Mouse (Mus musculus): Measurements from ENCODE around the gene Olfr767. TPM values are rescaled to one million over a fixed set of nuclear protein-coding genes. Genes with fewer than 3 reads are reported as not detected.

The Olfr767 gene
- total and polyA plus RNA-seq, 3 experiments, result not detected

DNA sequence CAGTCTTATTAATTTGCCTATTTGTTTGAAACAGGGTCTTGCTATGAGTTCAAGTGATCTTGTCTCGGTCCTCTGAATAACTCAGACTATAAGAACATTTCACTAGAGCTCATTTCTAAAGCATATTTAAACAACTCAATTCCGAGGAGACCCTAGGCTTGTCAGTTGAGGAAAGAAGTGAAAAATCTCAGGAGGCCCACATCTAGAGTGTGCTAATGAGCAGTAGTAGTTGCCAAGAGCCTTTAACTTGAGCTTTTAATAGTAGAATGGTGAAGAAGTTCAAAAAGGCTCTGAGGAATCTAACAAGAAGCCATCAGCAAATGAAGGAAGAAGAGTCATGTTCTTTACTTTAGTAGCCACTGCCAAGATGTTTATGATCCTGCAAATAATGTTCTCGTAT is 42.9 kb downstream of the Olfr767 start, which contains the start of gene Olfr764-ps1:
Gene Olfr764-ps1, minus strand, starts transcription at position 101 of the 400 bp plus-strand sequence.
- Histone ChIP-seq H3K27me3 (ENCODE audit: control insufficient read depth in 1 of 2, insufficient read depth in 2 of 2, low read length in 2 of 2) (no peaks in the 10 kb centered on the region), H3K9me3 (replicated peaks; ENCODE audit: insufficient read depth, low read length) (no peaks in the 10 kb centered on the region), H3K4me1 (ENCODE audit: control insufficient read depth in 1 of 2, insufficient read depth in 2 of 2, low read length in 2 of 2) (no peaks in the 10 kb centered on the region)

DNA sequence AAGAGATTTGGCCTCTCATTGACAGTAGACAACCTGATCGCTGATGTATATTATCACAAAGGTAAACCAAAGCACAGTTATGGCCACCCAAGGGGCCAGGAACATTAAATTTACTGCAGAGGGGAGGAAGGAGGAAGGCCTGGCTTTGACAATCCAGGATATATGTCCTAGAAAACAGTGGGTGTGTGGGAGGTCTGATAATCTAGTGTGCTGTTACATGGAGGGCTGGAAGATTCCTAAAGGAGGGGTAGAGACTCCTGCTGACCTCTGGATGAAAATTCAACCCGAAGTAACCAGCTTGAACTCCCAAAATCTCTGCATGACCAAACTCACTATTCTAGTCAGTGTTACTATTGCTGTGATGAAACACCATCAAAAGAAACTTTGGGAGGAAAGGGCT is 54.4 kb downstream of the Olfr767 start:
- Histone ChIP-seq H3K4me1 (ENCODE audit: control insufficient read depth in 1 of 2, insufficient read depth in 2 of 2, low read length in 2 of 2) (no peaks in the 10 kb centered on the region), H3K4me3 (ENCODE audit: control insufficient read depth in 1 of 2, insufficient read depth in 1 of 2, low read depth in 2 of 2, low read length in 2 of 2) (no peak overlapping the region), H3K79me2 (ENCODE audit: control insufficient read depth, insufficient read depth, low read length, poor library complexity) (no peaks in the 10 kb centered on the region), H3K9me3 (replicated peaks; ENCODE audit: insufficient read depth, low read length) (no peaks in the 10 kb centered on the region), H3K27me3 (ENCODE audit: control insufficient read depth in 1 of 2, insufficient read depth in 2 of 2, low read length in 2 of 2) (no peaks in the 10 kb centered on the region), H3K27ac (ENCODE audit: control insufficient read depth, low read depth, low read length) (no peak overlapping the region), H3K9ac (ENCODE audit: control insufficient read depth, low read depth, low read length, poor library complexity, severe bottlenecking) (no peak overlapping the region), H3K36me3 (ENCODE audit: control insufficient read depth in 1 of 2, insufficient read depth in 2 of 2, low read length in 2 of 2) (no peaks in the 10 kb centered on the region)
- TF ChIP-seq ZC3H11A (IDR thresholded peaks at IDR 0.05; ENCODE audit: low read depth, low read length) (no peak), CTCF (IDR thresholded peaks at IDR 0.05 in 2 of 3, conservative IDR thresholded peaks at IDR 0.05 in 1 of 3; ENCODE audit: control insufficient read depth in 1 of 3, insufficient read depth in 1 of 3, low read depth in 2 of 3, low read length in 3 of 3, poor library complexity in 1 of 3, severe bottlenecking in 1 of 3) (no peak)
- no peak for DNase-seq (ENCODE audit: low read depth, low spot score)

More for the DNA sequence above, 42.9 kb downstream of the Olfr767 start, which contains the start of gene Olfr764-ps1:
- Histone ChIP-seq H3K36me3 (ENCODE audit: control insufficient read depth in 1 of 2, insufficient read depth in 2 of 2, low read length in 2 of 2) (no peaks in the 10 kb centered on the region), H3K79me2 (ENCODE audit: control insufficient read depth, insufficient read depth, low read length, poor library complexity) (no peaks in the 10 kb centered on the region), H3K27ac (ENCODE audit: control insufficient read depth, low read depth, low read length) (no peak within 1 kb of the TSS), H3K9ac (ENCODE audit: control insufficient read depth, low read depth, low read length, poor library complexity, severe bottlenecking) (no peak within 1 kb of the TSS), H3K4me3 (ENCODE audit: control insufficient read depth in 1 of 2, insufficient read depth in 1 of 2, low read depth in 2 of 2, low read length in 2 of 2) (no peak within 1 kb of the TSS)
- no peak for DNase-seq (ENCODE audit: low read depth, low spot score)
- no peak for TF ChIP-seq MAX (IDR thresholded peaks at IDR 0.05; ENCODE audit: low read length)
- no peak for TF ChIP-seq CHD1 (IDR thresholded peaks at IDR 0.05; ENCODE audit: low read depth, low read length)
- TF ChIP-seq MYC (IDR thresholded peaks at IDR 0.05; ENCODE audit: low read depth, low read length), result no peak
- no peak for TF ChIP-seq HCFC1 (IDR thresholded peaks at IDR 0.05; ENCODE audit: low read depth, low read length)
- TF ChIP-seq SMC3 (IDR thresholded peaks at IDR 0.05; ENCODE audit: low read depth, low read length), result no peak
- TF ChIP-seq POLR2AphosphoS5 (IDR thresholded peaks at IDR 0.05; ENCODE audit: borderline replicate concordance, low read depth, low read length), result no peak
- no peak for TF ChIP-seq KAT2A (conservative IDR thresholded peaks at IDR 0.05; ENCODE audit: low read depth, low read length)
- TF ChIP-seq USF2 (IDR thresholded peaks at IDR 0.05; ENCODE audit: borderline replicate concordance in 1 of 2, insufficient read depth in 1 of 2, low read depth in 1 of 2, low read length in 2 of 2), result no peak
- no peak for TF ChIP-seq GATA1 (IDR thresholded peaks at IDR 0.05; ENCODE audit: low read depth, low read length)
- TF ChIP-seq TBP (IDR thresholded peaks at IDR 0.05; ENCODE audit: low read depth, low read length), result no peak
- no peak for TF ChIP-seq GABPA (IDR thresholded peaks at IDR 0.05; ENCODE audit: low read depth, low read length)
- no peak for TF ChIP-seq TAL1 (IDR thresholded peaks at IDR 0.05; ENCODE audit: low read length)
- no peak for TF ChIP-seq SIN3A (IDR thresholded peaks at IDR 0.05; ENCODE audit: low read length)
- TF ChIP-seq EP300 (IDR thresholded peaks at IDR 0.05; ENCODE audit: low read depth in 1 of 2, low read length in 2 of 2), result no peak
- no peak for TF ChIP-seq UBTF (IDR thresholded peaks at IDR 0.05; ENCODE audit: borderline replicate concordance, insufficient read depth, low read depth, low read length)

All from MEL (cell line).